Mouse (Mus musculus): ENCODE data around the gene Opcml.
A peak's percentile ranks its signal among the peaks of the same experiment; 100 is the strongest.

Opcml gene

DNA sequence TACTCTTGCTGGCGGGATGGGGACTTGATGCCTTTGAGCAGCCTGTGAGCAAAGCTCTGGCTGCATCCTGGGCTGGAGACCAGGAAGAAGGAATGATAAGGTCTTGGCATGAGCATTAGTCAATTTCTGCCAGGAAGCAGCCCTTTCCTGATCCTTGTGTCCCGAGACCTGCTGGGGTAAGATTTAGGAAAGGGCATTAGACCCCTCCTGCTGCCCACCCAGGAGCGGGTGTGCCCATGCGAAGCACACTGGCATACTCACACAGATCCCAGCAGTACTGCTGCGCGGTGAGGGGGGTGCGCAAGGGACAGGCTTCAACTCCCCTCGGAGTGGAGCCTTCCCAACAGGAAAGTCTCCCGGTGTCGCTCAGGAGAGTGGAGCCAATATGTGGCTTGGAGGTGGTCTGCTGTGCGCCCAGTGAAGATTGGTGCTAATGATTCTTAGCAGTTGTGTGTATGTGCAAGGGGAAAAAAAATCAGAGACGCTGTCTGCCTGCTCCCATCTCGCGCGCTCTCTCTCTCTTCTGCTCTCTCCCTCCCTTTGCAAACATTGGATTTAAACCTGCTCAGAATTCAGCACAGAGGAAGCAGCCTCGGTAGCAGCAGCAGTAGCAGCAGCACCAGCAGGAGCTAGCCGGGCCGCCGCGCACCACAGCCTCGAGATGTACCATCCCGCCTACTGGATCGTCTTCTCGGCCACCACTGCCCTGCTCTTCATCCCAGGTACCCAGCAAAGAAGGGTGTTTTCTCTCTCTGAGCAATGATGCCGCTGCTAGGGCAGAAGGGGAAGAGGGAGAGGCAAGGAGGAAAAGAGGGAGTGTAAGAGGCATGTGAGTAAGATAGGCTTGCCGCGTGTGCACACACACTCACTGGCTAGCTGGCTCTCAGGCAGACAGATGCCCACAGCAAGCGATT lies at the start of gene Opcml:
Gene Opcml (plus strand): TSS at position 51 of the 914 bp plus-strand sequence.
- no peak for DNase-seq (ENCODE audit: extremely low read depth, insufficient read length, low spot score)

DNA sequence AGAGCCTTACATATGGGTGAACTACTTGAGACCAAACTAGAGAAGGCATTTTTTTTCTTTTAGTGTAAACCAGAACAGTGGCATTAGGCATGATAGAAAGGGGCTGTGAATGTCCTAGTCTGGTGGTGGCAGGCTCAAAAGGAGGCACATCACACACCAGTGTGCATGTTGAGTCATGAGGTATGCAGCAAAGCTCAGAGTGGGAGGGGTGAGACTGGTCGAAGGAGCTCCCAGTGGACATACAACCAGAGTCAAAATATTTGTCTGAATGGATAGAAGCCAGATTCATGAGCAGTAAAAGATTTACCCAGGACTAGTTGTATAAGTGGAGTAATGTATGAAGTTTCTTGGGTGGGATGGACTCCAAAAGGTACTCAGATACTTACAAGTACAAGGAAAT lies 31.9 kb upstream of the Opcml start:
- no peak for DNase-seq (ENCODE audit: extremely low read depth, insufficient read length, low spot score)

DNA sequence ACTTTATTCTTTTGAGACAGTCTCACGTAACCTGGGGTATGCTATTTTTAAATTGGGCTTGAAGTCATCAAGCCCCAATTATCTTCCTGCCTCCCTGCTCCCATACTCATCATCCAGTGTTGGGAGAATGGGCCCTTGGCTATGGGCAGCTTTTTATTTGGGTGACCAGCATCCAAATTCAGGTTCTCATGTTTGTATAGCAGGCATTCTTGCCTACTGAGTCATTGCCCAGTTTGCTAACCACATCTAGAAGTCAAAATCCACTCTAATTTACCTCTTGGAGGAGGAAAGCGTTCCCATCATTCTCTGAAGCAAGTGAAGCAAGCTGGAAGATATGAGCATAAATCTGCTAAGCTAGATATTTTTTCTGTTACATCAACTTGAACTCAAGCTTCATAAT lies 29.4 kb upstream of the Opcml start:
- DNase-seq (ENCODE audit: extremely low read depth, insufficient read length, low spot score): peak; percentile 13

DNA sequence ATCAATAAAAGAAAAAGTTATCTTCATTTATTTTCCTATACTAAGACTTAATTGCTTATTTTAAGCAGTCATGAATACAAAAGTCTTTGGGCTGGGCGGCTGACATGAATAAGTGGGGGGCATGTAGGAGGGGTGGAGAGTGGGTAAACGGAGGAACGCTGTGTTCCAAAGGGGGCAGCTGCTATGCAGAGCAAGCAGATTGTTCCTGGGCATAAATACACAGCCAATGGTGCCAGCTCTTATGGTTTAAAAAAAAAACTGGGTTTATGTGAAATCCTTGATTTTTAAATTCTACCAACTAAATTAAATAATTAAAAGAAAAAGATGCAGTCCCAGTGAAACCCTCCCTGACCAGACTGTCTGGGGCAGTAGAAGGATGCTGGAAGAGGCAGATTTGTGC lies 24.1 kb upstream of the Opcml start:
- DNase-seq (ENCODE audit: extremely low read depth, insufficient read length, low spot score): no peak

DNA sequence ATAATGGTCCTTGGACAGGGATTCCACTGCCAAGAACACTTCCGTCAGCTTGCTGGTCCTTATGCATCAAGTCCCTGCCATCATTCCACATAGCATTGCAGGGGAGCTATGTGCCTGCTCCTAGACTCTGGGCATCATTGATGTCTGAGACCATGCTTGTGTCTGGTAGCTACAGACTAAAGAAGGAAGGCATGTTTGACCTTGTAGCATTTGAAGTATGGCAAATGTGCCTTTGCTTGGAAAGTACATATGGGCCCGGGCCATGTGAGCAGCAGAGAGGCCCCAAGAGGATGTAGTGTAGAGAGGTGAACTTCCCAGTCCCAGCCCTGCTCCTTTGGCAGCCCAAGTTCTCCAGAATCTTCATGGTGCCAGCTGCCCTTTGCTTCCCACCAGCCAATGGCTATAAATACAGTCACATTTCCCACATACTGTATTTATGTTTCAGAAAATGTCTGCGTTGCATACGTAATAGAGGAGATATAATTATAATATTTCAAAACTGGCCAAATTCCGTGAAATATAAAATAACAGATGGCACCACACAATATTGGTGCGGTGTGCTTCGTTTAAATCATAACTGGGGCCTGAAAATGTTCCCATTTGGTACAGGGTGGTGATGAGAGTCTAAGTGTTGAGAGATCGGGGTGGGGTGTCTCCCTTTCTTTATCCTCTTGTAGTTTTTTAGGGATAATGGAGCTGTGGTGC lies 23.2 kb upstream of the Opcml start:
- no peak for DNase-seq (ENCODE audit: extremely low read depth, insufficient read length, low spot score)

DNA sequence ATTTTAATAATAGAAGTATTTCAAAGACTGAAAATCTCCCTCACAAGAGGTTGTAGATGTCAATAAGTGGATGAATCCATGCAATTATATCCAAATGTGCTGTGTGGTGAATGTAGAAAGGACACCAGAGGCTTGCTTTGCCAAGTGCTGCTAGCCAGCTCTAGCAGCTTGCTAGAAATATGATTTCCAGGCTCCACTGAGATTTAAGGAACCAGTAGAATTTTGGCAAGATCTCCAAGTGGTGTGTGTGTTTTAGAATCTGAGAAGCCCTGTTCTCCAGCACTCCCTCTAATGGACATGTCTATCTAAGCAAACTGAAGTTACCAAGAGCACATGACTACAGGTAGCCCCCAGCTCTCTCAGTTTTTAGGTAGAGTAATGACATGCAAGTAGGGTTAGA lies 21.8 kb upstream of the Opcml start:
- DNase-seq (ENCODE audit: extremely low read depth, insufficient read length, low spot score): no peak

DNA sequence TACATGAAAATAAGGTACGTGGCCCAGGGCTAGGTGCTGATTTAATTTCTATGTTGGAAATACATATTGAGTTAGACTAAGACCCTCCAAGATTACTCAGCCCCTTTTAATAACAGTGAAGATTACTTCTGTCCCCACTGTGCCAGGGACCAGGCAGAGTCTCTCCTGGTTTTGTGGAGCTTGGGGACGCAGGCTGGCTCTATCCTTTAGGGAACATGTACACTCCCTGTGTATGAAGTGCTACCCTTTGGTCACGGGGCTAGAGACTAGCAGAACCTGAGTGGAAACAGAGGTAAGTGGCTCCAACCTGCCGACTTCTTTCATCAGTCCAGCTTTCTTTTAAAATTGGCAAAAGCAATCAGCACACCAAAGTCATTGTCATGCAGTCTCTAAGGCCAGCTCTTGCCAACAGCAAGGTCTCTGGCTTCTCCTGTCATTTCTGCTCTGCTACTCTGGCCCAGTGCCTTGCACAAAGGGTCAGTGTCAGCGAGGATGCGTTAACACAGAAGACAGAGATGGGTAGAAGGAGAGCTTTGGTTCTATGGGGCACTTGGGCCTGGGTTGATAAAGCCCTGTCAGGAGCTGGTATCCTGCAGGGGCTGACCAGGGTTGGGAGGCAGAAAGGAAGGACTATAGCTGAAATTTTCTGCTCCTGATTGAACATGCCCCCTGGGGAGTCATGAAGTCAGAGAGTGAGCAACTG lies 9.1 kb upstream of the Opcml start:
- DNase-seq (ENCODE audit: extremely low read depth, insufficient read length, low spot score): no peak

DNA sequence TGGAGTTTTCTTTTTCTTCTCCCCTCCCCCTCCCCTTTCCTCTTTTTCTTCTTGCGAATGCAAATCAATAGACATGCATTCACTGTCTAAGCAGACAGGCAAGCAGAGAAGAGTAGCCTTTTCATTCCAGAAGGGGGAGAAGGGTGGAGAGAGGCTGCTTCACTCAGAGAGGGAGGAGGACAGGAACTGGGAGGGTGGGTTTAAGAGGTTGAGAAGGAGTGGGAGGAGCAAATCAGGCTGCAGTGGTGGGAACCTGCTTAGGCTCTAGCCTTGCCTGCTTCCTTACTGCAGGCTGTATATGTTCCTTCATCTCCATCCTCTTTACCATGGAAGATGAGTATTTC lies 8.6 kb upstream of the Opcml start:
- no peak for DNase-seq (ENCODE audit: extremely low read depth, insufficient read length, low spot score)

DNA sequence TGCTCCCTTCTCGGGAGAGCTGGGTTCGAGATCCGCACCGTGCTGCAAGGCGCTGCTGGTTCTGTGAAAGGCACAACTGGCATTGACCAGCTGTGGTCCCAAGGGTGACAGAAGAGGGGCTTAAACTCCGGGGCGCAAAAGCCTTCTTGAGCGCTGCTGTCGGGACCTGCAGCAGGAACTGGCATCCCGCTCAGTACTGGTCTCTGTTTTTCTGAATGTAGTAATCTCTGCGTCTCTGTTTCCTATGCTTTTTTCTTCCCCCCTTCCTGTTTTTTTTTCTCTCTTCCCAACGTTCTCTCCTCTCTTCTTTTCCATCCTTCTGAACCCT lies 1.0 kb downstream of the Opcml start:
- no peak for DNase-seq (ENCODE audit: extremely low read depth, insufficient read length, low spot score)

DNA sequence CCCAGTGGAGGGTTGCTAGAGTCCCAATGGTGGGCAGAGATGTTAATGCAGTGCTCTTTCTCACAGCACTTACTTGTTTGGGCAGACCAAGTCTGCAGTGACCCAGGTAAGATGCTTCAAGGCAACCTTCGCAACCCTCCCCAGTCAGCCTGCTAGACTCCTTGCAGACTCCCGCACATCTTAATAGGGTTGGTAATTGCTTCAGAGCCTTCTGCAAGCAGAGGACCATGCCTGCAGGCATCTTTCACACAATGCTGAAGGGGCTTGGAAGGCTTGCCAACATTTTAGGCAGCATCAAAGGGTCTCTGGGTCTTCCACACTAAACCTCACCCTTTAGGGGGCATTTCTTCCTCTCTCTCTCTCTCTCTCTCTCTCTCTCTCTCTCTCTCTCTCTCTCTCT lies 1.7 kb downstream of the Opcml start:
- no peak for DNase-seq (ENCODE audit: extremely low read depth, insufficient read length, low spot score)

DNA sequence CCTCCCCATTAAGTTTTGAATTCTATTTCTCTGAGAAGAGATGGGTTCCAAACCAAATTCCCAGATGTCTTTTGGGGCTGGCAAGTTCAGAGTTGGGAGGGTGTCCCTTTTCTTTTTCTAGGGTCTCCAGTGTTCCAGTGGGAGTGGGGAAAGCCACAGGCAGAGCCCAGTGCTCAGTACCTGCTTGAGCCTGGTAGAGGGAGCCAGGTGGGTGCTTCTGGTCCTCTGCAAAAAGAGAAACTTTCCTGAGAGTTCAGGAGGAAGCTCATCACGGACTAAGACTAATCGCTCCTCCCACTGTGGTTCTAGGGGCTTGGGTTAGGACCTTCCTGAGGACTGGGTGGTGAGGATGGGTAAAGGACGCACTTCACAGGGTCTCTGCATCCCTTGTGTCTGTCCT lies 2.4 kb downstream of the Opcml start:
- no peak for DNase-seq (ENCODE audit: extremely low read depth, insufficient read length, low spot score)

DNA sequence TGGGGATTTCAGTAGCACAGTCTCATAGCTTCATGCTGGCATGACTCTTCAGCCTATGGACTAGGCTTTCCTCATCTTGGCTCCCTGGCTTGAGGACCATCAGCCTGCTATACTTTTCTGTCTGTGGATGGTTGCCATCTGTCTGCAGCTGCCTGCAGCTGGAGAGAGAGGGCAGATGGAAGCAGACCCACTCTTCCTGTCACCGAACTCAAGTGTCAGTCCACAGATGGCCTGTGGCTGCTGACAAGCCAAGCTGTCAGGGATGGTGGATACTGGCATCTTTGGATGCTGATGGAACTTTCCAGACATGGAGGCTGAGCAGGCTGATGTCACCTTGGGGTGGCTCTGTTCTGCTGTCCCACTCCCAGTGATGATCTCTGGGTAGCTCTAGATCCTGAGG lies 6.0 kb downstream of the Opcml start:
- DNase-seq (ENCODE audit: extremely low read depth, insufficient read length, low spot score): no peak

DNA sequence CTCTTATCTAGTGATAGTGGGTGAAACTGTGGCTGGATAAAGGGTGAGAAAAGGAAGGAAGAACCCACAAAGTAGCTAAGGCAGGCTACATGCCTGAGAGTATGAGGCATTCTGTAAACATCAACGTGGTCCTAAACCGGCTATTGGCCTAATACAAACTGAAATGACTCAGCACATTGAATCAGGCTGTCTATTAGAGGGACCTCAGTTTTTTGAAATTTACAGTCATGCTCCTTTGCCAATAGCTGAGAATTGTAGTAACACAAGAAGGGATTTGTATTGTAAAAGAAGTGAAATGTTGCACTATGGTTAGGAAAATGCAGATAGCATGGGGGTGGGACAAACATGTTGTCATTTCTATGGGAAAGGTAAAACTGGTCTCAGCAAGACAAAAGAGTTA lies 10.4 kb downstream of the Opcml start:
- peak; percentile 19 for DNase-seq (ENCODE audit: extremely low read depth, insufficient read length, low spot score)

DNA sequence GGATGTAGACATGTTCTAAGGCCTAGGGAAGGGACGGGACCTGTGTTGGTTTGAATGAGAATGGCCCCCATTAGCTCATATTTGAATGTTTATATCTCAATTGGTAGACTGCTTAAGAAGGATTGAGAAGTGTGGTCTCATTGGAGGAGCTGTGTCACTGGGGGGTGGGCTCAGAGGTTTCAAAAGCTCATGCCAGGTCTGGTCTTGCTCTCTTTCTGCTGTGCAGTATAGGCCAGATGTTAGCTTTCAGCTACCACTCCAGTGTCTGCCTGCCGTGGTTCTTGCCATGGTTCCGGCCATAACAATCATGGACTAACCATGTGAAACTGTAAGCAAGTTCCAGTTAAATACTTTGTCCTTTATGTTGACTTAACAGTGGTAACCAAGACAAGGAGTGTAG lies 11.2 kb downstream of the Opcml start:
- DNase-seq (ENCODE audit: extremely low read depth, insufficient read length, low spot score): no peak

DNA sequence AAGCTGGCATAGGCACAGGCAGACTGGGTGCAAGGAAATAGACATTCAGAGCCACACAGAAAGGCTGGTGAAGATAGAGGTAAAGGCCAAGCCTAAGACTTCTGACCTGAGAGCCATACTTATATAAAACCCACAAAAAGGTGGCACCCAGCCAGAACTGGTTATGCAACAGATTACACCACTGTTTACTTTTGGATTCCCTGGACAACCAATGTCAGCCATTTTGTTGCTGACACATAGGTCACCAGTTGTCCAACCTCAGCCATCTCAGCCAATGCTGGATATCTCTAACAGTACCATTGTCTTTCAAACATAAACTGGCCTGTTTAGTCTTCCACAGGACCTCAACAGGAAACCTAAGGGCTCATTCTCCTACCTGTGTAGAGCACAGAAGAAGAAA lies 11.8 kb downstream of the Opcml start:
- DNase-seq (ENCODE audit: extremely low read depth, insufficient read length, low spot score): peak; percentile 14

DNA sequence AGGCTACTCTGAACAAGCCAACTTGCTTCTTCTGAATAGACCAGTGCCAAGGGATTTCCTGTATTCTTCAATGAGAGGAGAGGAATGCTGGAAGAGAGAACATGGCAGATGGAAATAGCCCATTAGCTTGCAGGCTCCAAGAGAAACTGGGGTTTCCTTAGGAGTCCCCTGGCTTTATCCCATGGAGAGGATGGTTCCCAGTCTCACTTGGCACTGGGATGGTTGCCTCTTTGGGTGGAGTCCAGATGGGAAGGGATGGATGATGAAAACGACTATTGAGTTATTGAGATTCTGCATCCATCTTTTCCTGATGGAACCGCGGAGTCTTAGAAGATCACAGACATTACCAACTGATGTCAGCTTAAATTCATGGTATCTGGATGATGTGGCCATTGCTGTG lies 13.9 kb downstream of the Opcml start:
- DNase-seq (ENCODE audit: extremely low read depth, insufficient read length, low spot score): no peak

DNA sequence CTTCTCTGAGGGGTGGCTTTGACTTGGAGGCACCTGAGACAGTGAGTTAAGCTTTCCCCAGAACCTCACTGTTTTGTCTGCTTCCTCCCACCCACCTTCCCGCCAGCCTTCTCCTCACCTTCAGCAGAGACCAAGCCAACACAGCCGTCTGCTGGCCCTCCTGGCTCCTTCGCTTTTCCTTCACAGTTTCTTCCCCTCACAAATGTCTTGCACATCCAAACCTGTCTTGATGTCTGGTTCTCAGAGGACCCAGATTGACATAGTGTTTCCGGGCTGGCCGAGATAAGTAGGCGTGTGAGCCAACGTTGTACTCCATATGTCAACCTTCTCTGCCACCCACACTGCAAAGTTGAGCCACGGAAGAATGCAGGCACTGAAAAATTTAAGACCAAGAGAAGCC lies 19.2 kb downstream of the Opcml start:
- DNase-seq (ENCODE audit: extremely low read depth, insufficient read length, low spot score): no peak

DNA sequence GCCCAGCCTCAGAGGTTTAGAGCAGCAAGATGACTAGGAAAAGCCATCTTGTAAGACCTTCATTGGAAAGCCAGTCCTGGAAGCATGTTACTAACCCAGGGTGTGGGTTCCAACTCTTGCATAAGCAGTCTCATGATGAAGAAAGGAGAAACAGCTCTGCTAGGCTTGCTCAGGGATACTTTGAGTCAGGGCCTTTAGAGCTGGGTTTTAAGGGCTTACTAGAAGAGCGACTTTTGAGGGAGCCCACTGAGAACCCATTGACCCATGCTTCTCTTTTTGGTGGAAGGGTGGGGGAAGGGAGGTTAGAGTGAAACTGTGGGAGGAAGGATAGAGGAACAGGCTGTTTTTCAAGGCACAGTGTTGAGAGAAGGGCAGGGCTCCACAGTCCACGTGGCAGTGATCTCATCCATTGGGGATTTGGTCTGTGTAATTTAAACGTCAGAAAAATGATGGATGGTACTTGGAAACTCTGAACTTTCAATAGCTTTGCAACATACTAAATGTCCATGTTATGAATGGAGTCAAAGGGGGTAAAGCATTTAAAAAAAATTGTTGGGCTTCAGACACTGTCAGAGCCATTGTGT lies 22.7 kb downstream of the Opcml start:
- DNase-seq (ENCODE audit: extremely low read depth, insufficient read length, low spot score): no peak

DNA sequence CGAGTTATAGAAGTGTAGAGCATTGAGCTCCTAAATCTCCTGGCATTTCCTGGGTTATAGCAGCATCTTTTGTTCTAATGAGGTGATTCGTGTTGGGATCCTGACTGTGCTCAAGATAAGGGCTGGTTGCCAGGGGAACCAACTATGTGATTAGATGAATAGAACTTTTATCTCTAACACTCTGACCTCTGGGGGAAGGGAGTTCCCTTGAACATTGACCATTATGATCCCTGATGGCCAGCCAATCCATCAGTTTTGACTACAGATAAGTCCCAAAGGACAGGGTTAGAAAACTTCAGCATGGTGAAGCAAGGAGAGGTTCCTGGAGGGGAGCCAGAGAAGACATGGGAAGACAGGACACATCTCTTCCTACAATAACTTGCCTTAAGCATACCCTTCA lies 23.6 kb downstream of the Opcml start:
- no peak for DNase-seq (ENCODE audit: extremely low read depth, insufficient read length, low spot score)

DNA sequence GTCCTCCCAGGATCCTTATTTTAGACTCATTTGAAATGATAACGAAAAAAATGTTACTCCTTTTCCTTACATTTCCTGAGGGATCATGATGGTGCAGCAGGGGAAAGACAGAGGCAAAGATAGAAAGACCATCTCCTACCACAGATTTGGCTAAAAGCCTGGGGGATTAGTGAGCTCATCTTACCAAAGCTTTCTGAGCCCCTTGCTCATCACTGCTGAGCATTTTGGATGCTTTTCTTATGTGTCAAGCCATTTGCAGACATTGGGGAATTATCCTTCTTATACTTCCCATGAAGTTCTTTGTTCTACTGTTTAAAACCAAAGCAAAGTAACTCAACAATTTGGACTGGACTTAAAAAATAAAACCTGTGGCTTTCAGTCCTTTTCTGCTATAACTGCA lies 30.6 kb downstream of the Opcml start:
- no peak for DNase-seq (ENCODE audit: extremely low read depth, insufficient read length, low spot score)

DNA sequence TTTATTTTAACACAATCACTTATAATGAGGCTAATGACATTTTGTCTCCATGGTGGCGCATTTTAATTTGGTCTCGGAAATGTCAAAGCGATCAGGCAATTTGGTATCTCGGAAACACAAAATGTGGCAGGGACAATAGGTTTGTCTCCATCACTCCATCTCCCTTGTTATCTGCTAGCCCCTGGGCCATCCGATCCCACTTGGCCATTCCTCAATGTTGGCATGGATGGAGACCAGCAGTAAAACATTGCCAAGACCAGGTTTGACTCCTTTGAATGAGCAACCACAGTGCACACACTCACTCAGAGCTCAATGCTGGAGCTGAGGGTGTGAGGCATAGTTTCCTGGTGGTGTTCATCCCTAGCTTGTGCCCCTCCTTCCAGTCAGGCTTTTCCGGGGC lies 32.1 kb downstream of the Opcml start:
- no peak for DNase-seq (ENCODE audit: extremely low read depth, insufficient read length, low spot score)
